Mouse (Mus musculus) heart, adult 2 months (tissue): ENCODE measurements around the gene Cbx7.

Experiments used
- CTCF ChIP-seq: fragments of 200-600 bp; IDR thresholded peaks from 2 replicates; pipeline ENCODE4 v1.8.1; 2022; ENCODE audit warnings: antibody characterized with exemption, mild to moderate bottlenecking, moderate library complexity
- EP300 ChIP-seq: fragments of 200-500 bp; IDR thresholded peaks from 2 replicates; pipeline ENCODE4 v1.6.1; 2011; ENCODE audit warnings: low read depth, low read length, control low read depth; ENCODE audit not compliant: insufficient read depth

DNA sequence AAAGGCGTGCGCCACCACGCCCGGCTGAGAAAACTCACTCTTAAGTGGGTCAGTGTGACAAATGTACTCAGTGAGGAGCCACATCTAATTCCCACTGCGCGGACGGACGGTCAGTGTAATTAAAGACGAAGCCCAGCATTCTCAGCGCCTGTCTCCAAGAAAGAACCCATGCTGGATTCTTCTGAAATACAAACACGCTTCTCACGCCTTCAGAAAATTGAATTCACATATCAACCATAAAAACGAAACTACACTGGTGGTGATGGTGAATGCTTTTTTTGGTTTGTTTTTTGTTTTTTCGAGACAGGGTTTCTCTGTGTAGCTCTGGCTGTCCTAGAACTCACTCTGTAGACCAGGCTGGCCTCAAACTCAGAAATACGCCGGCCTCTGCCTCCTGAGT lies 31.0 kb downstream of the Cbx7 start:
- TF ChIP-seq CTCF (no peak), EP300 (no peak)
